Mouse (Mus musculus): ENCODE results near the gene Serpina11.

- TF ChIP-seq POLR2A (IDR thresholded peaks at IDR 0.05; ENCODE audit: control insufficient read depth, extremely low read depth, insufficient read depth, low read length, poor library complexity) (no peak), CTCF (IDR thresholded peaks at IDR 0.05; ENCODE audit: borderline replicate concordance, control insufficient read depth, extremely low read depth, insufficient read depth, low read length, poor library complexity) (peak; percentile 28; the same call in 1 of the 2 replicates)
These were observed 11.9 kb downstream of the Serpina11 start for GRCm38 (mm10) chr12:103977846-103978245.
